Mouse (Mus musculus) forebrain, embryonic 14.5 days (tissue): ENCODE data around the gene Hsf5. TPM values are rescaled to one million over a fixed set of nuclear protein-coding genes. Genes with fewer than 3 reads are reported as not detected.

ENCODE experiments used
- ATAC-seq: fragments of 200-750 bp; cut with Nextera tagmentation; 2 replicates; pipeline ENCODE4 v1.8.0; 2017; ENCODE audit warnings: mild to moderate bottlenecking, moderate library complexity
- DNase-seq: peaks from one replicate; pipeline ENCODE4 v3.0.0-alpha.2; 2015; ENCODE audit warnings: low spot score
- H3K27ac ChIP-seq: fragments of 300-500 bp; sonication (generic); 2 replicates; pipeline ENCODE4 v1.5.1; 2014; ENCODE audit warnings: low read depth, mild to moderate bottlenecking, control low read depth, low read length, moderate library complexity
- H3K27me3 ChIP-seq: fragments of 300-500 bp; sonication (generic); replicated peaks from 2 replicates; pipeline ENCODE4 v1.6.1; 2014; ENCODE audit warnings: low read length, control low read depth, mixed read lengths; ENCODE audit not compliant: control insufficient read depth, insufficient read depth
- H3K36me3 ChIP-seq: fragments of 300-500 bp; sonication (generic); 2 replicates; pipeline ENCODE4 v1.6.1; 2014; ENCODE audit warnings: low read length, control low read depth; ENCODE audit not compliant: control insufficient read depth, insufficient read depth
- H3K4me1 ChIP-seq: fragments of 300-500 bp; sonication (generic); 2 replicates; pipeline ENCODE4 v1.6.1; 2014; ENCODE audit warnings: antibody characterized with exemption, low read length, control low read depth; ENCODE audit not compliant: control insufficient read depth, insufficient read depth
- H3K4me2 ChIP-seq: fragments of 300-500 bp; sonication (generic); 2 replicates; pipeline ENCODE4 v1.6.1; 2014; ENCODE audit warnings: mild to moderate bottlenecking, control low read depth, low read length
- H3K4me3 ChIP-seq: fragments of 300-500 bp; sonication (generic); 2 replicates; pipeline ENCODE4 v1.5.1; 2014; ENCODE audit warnings: low read depth, low read length, control low read depth
- H3K9ac ChIP-seq: fragments of 300-500 bp; sonication (generic); 2 replicates; pipeline ENCODE4 v1.6.1; 2014; ENCODE audit warnings: mild to moderate bottlenecking, low read length, control low read depth, moderate library complexity
- H3K9me3 ChIP-seq: fragments of 300-500 bp; sonication (generic); replicated peaks from 2 replicates; pipeline ENCODE4 v1.6.1; 2016; ENCODE audit warnings: low read length, control low read depth, mixed read lengths; ENCODE audit not compliant: control insufficient read depth
- WGBS: fragments of 180-500 bp; shearing (Covaris S2); extraction: QIAGEN DNeasy Blood & Tissue Kit; methylation state at CpG from one replicate; pipeline ENCODE4 v1.1.7; 2014; 5-methylcytosine and 5-hydroxymethylcytosine counted together
- polyA plus RNA-seq: library from polyadenylated mRNA; unstranded; fragments of >200 nt; fragmentation: Nextera tagmentation; extraction: Ambion mirVana; gene quantifications from 2 replicates; pipeline ENCODE4 v1.2.1, GENCODE M21; 2014

The Hsf5 gene
- polyA plus RNA-seq, 1 experiment from 2014 or later, result 0.36 TPM

DNA sequence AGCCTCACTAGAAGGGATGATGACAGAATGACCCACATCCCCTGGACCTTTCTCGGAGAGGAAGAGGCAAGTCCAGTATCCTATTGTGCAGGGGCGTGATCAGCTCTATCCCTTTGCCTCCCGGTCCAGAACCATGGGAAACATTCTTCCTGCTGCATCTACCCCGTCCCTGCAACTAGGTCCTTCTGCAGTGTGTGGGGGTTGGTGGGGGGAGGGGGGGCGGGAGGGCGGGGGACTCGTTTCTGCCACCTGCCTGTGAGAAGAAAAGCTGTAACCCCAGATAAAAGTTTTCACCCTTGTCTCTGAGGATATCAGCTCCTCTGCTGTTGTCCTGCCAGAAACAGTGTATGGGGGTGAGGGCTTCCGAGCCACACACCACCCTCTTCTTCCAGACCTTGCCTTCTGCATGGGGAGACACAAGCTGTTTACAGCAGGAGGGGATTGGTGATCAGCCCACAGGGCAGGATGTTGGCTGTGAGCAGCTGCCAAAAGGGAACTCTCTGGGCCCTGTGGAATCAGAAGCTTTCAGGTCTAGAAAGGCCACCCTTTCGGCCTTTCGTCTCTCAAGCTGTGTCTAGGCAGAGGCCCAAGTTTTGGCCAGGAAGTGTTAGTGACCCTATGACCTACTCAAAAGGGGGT lies 37.9 kb upstream of the Hsf5 start:
- 15% methylated on average over 10 of the region's 10 CpGs for WGBS
- no peak for DNase-seq
- Histone ChIP-seq H3K4me2 (peak overlapping the region; percentile 72), H3K4me1 (0 out of 2 replicates have a peak, but pooled peaks cover 8% of the 10 kb centered on the region), H3K27ac (no peak overlapping the region), H3K36me3 (no peaks in the 10 kb centered on the region), H3K9ac (peak overlapping the region; percentile 61), H3K27me3 (no peaks in the 10 kb centered on the region), H3K4me3 (peak overlapping the region; percentile 42), H3K9me3 (no peaks in the 10 kb centered on the region)
- ATAC-seq, result peak; percentile 57

DNA sequence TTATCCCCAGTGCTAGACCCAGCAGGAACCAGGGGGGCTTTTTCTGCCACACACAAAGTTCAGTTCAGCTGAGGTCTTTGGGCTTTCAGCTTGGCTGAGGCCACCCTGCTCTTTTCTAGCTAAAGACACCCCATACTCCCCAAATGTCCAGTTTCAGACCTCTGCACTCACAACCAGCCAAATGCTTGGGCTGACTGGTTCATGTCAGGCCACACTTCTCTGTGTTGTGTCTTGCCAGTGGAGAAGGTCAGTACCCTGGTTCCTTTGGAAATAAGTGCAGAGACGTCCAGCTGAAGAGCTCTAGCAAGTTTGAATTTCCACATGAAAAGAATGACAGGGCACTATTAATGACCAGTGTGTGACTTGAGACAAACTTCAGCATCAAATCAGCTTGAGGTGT lies 37.3 kb upstream of the Hsf5 start:
- Histone ChIP-seq H3K4me1 (0 out of 2 replicates have a peak, but pooled peaks cover 8% of the 10 kb centered on the region), H3K4me2 (no peak overlapping the region), H3K9me3 (no peaks in the 10 kb centered on the region), H3K27me3 (no peaks in the 10 kb centered on the region), H3K4me3 (no peak overlapping the region), H3K36me3 (no peaks in the 10 kb centered on the region), H3K27ac (no peak overlapping the region), H3K9ac (no peak overlapping the region)
- 55% methylated on average over 1 of the region's 1 CpGs for WGBS
- ATAC-seq (no peak), DNase-seq (no peak)

DNA sequence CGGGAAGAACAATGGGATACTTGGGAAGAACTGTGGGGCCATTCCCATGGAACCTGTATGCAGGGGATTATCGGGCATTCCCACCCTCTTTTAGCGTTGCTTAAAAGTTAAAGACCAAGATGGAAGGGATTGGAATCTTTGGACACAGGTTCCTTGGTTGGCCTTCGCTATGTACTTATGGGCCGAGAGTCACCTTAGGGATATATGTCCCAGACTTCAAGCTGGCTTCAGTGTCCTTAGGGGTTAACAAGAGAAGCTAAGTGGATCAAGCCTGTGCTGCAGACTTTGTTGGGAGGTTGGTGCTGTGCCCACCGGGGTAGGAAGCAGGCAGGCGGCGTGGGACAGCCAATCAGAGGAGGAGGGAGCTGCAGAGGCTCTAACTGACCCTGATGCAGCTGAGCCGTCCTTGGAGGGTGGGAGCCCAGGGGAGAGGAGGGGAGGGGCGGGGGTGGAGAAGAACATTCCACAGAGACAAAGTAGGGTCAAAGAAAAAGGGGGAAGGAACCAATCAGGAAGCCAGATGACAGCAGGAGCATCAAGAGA lies 36.4 kb upstream of the Hsf5 start:
- Histone ChIP-seq H3K4me2 (no peak overlapping the region), H3K4me1 (0 out of 2 replicates have a peak, but pooled peaks cover 8% of the 10 kb centered on the region), H3K9me3 (no peaks in the 10 kb centered on the region), H3K36me3 (no peaks in the 10 kb centered on the region), H3K9ac (no peak overlapping the region), H3K4me3 (no peak overlapping the region), H3K27ac (no peak overlapping the region), H3K27me3 (no peaks in the 10 kb centered on the region)
- ATAC-seq (no peak), DNase-seq (no peak)
- WGBS, result 45% methylated on average over 9 of the region's 10 CpGs

DNA sequence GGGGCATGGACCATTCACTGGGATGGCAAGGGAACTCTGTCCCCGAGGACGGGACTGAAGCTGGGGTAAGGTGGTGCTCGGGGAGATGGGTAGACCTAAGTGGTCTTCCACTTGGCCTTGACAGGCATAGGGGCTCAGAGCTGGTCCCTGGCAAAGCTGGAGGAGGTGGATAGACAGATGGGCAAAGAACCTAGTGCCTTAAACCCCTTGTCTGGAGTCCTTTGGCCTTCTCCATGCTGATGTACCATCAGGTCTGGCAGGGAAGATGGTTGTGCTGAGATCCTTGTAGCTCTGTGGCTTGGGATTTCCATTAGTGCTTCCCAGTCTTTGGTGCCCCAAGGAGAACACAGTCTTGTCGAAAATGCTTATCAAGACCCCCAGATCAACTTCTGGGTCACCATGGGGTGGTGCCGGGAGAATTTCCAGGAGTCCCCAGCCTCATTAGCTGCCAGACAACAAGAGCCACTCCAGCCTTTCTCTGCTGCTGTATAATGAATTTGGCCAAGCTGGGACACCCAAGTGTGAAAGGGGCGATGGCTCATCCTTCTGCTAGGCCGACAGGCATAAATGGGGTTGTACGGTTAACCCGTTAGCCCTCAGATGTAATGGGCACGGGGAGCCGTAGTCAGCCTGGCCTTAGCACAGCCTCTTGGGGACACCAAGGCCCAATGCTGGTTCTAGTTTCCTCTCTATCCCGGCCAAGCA lies 35.7 kb upstream of the Hsf5 start:
- no peak overlapping the region for H3K4me2 ChIP-seq
- 0 out of 2 replicates have a peak, but pooled peaks cover 8% of the 10 kb centered on the region for H3K4me1 ChIP-seq
- H3K36me3 ChIP-seq, result no peaks in the 10 kb centered on the region
- no peaks in the 10 kb centered on the region for H3K9me3 ChIP-seq
- H3K27me3 ChIP-seq, result no peaks in the 10 kb centered on the region
- 88% methylated on average over 12 of the region's 12 CpGs for WGBS
- no peak overlapping the region for H3K4me3 ChIP-seq
- ATAC-seq (no peak), DNase-seq (no peak)
- no peak overlapping the region for H3K27ac ChIP-seq
- no peak overlapping the region for H3K9ac ChIP-seq

- no peaks in the 10 kb centered on the region for H3K27me3 ChIP-seq
- 0 out of 2 replicates have a peak, but pooled peaks cover 8% of the 10 kb centered on the region for H3K4me1 ChIP-seq
- no peak overlapping the region for H3K4me3 ChIP-seq
- H3K27ac ChIP-seq, result no peak overlapping the region
- DNase-seq (no peak), ATAC-seq (no peak)
- no peaks in the 10 kb centered on the region for H3K36me3 ChIP-seq
- no peaks in the 10 kb centered on the region for H3K9me3 ChIP-seq
- no peak overlapping the region for H3K4me2 ChIP-seq
- no peak overlapping the region for H3K9ac ChIP-seq
- 79% methylated on average over 8 of the region's 8 CpGs for WGBS
Measured at GRCm38 (mm10) chr11:87581933-87582710, 34.8 kb upstream of the Hsf5 start.

- Histone ChIP-seq H3K4me2 (no peak overlapping the region), H3K4me1 (no peaks in the 10 kb centered on the region), H3K4me3 (no peak overlapping the region), H3K36me3 (no peaks in the 10 kb centered on the region), H3K9ac (no peak overlapping the region), H3K27ac (no peak overlapping the region), H3K27me3 (no peaks in the 10 kb centered on the region), H3K9me3 (no peaks in the 10 kb centered on the region)
- DNase-seq, result no peak
- WGBS, result 88% methylated on average over 6 of the region's 6 CpGs
- no peak for ATAC-seq
Measured at GRCm38 (mm10) chr11:87583291-87584034, 33.5 kb upstream of the Hsf5 start.

- Histone ChIP-seq H3K4me1 (no peaks in the 10 kb centered on the region; the same call in 1 of the 2 replicates), H3K4me3 (no peak overlapping the region), H3K4me2 (no peak overlapping the region), H3K27me3 (no peaks in the 10 kb centered on the region), H3K36me3 (no peaks in the 10 kb centered on the region), H3K9me3 (no peaks in the 10 kb centered on the region), H3K27ac (no peak overlapping the region), H3K9ac (no peak overlapping the region)
- no peak for DNase-seq
- WGBS, result 90% methylated on average over 10 of the region's 10 CpGs
- ATAC-seq, result no peak
Measured at GRCm38 (mm10) chr11:87584711-87585505, 32.1 kb upstream of the Hsf5 start.
